Mouse (Mus musculus) lung, adult 2 months (tissue): ENCODE measurements around the gene Clic4.

Source experiments
- CTCF ChIP-seq: fragments of 200-500 bp; IDR thresholded peaks from 2 replicates; pipeline ENCODE4 v1.5.1; 2011; ENCODE audit warnings: mild to moderate bottlenecking, low read length, control low read depth; ENCODE audit not compliant: insufficient read depth
- POLR2A ChIP-seq: fragments of 200-500 bp; IDR thresholded peaks from 2 replicates; pipeline ENCODE4 v1.6.1; 2011; ENCODE audit warnings: low read depth, mild to moderate bottlenecking, control low read depth, low read length, borderline replicate concordance; ENCODE audit errors: extremely low read depth

- TF ChIP-seq POLR2A (no peak), CTCF (no peak)
Observed at GRCm38 (mm10) chr4:135254770-135255169, 17.8 kb downstream of the Clic4 start.
